Mouse (Mus musculus) olfactory bulb, adult 2 months (tissue): ENCODE data around the gene Camta2.

Experiments used
- CTCF ChIP-seq: fragments of 200-500 bp; IDR thresholded peaks from 2 replicates; pipeline ENCODE4 v1.5.1; 2012; ENCODE audit warnings: low read depth, mild to moderate bottlenecking, low read length, moderate library complexity; ENCODE audit not compliant: insufficient read depth
- POLR2A ChIP-seq: fragments of 200-500 bp; IDR thresholded peaks from 2 replicates; pipeline ENCODE4 v1.6.1; 2012; ENCODE audit warnings: mild to moderate bottlenecking, low read depth, low read length, moderate library complexity; ENCODE audit not compliant: insufficient read depth

- TF ChIP-seq CTCF, result peak; percentile 73
- TF ChIP-seq POLR2A, result peak; percentile 88
These were observed at the start of gene Camta2 for GRCm38 (mm10) chr11:70687601-70688199.
